Mouse (Mus musculus) CH12.LX (cell line): Measurements from ENCODE around the gene Frmd4a.

Source experiments
- CTCF ChIP-seq, 2 experiments: IDR thresholded peaks in 1 of 2; conservative IDR thresholded peaks in 1 of 2; 2 replicates each; pipeline ENCODE4 v1.5.1; 2011 to 2012; ENCODE audit warnings: low read depth in 2 of 2, low read length in 2 of 2, improper control_type of control experiment in 1 of 2, inconsistent platforms in 1 of 2, mild to moderate bottlenecking in 1 of 2, moderate library complexity in 1 of 2
- MAZ ChIP-seq: IDR thresholded peaks from 2 replicates; pipeline ENCODE4 v1.6.1; 2012; ENCODE audit warnings: low read depth, mild to moderate bottlenecking, inconsistent platforms, low read length, improper control_type of control experiment, moderate library complexity

- TF ChIP-seq CTCF (conservative IDR thresholded peaks at IDR 0.05 in 1 of 2, IDR thresholded peaks at IDR 0.05 in 1 of 2; ENCODE audit: low read depth in 2 of 2, low read length in 2 of 2) (no peak), MAZ (no peak)
Observed at GRCm38 (mm10) chr2:4364908-4365307, 347.4 kb downstream of the Frmd4a start.
